Mouse (Mus musculus): ENCODE measurements around the gene Cacna2d4. TPM values are rescaled to one million over a fixed set of nuclear protein-coding genes. Genes with fewer than 3 reads are reported as not detected.
"Not testable (repeated sequence)": the region's sequence is repeated elsewhere in the genome, so short reads cannot be mapped to it uniquely, and the experiment has no call there.

Gene Cacna2d4
- total RNA-seq, 1 experiment = 0.04 TPM

- H3K9ac ChIP-seq (ENCODE audit: insufficient read depth, low read depth, low read length, poor library complexity, severe bottlenecking) = no peak overlapping the region
- H3K36me3 ChIP-seq (ENCODE audit: control insufficient read depth, insufficient read depth, low read length, poor library complexity, severe bottlenecking) = peaks cover 17% of the 10 kb centered on the region
- TF ChIP-seq ZNF384 (IDR thresholded peaks at IDR 0.05; ENCODE audit: low read depth, low read length) (no peak), CHD2 (IDR thresholded peaks at IDR 0.05; ENCODE audit: low read depth, low read length) (no peak), HCFC1 (IDR thresholded peaks at IDR 0.05; ENCODE audit: borderline replicate concordance, insufficient read depth, low read length) (no peak), ZC3H11A (IDR thresholded peaks at IDR 0.05; ENCODE audit: borderline replicate concordance, low read depth, low read length) (no peak), MAFK (IDR thresholded peaks at IDR 0.05; ENCODE audit: insufficient read depth, low read depth, low read length) (no peak)
- in situ Hi-C loops (cut with MboI; ENCODE audit: low sequenced_read_pairs in 2 of 2, unreplicated experiment in 2 of 2) = no loop called here
- H3K4me3 ChIP-seq (ENCODE audit: insufficient read depth in 1 of 2, low read depth in 1 of 2, low read length in 2 of 2, poor library complexity in 1 of 2, severe bottlenecking in 1 of 2) = no peak overlapping the region
- no peaks in the 10 kb centered on the region; a peak in 1 of 4 replicates for H3K4me1 ChIP-seq (ENCODE audit: control insufficient read depth in 2 of 2, insufficient read depth in 2 of 2, low read length in 2 of 2, poor library complexity in 1 of 2)
- H3K27ac ChIP-seq (ENCODE audit: insufficient read depth, low read depth, low read length, poor library complexity, severe bottlenecking) = no peak overlapping the region
- H3K9me3 ChIP-seq (ENCODE audit: control insufficient read depth, insufficient read depth, low read depth, low read length) = no peaks in the 10 kb centered on the region
- DNase-seq (ENCODE audit: low read depth, low spot score) = no peak
Observed at GRCm38 (mm10) chr6:119350703-119351198, 114.4 kb downstream of the Cacna2d4 start.

DNA sequence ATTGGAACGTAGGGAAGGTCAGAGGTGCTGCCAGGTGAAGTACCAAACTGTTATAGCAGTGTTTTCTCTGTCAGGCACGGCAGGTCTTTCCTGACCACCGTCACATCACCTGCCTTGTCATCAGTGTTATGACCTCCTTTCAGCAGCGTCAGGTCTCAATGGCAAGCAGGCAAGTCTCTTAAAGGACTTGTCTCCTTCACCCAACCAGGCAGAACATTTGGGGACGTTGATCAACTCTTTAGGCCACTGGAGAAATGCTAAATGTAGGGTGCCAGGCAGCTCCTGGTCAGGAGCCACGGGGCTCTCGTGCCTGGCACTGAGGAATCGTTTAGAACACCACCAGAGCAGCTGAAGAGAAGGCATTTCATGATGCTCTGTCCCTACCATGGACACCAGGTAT, 115.3 kb downstream of the Cacna2d4 start:
- Histone ChIP-seq H3K4me1 (ENCODE audit: control insufficient read depth in 2 of 2, insufficient read depth in 2 of 2, low read length in 2 of 2, poor library complexity in 1 of 2) (no peaks in the 10 kb centered on the region; a peak in 1 of 4 replicates), H3K4me3 (ENCODE audit: insufficient read depth in 1 of 2, low read depth in 1 of 2, low read length in 2 of 2, poor library complexity in 1 of 2, severe bottlenecking in 1 of 2) (no peak overlapping the region), H3K9me3 (ENCODE audit: control insufficient read depth, insufficient read depth, low read depth, low read length) (no peaks in the 10 kb centered on the region), H3K36me3 (ENCODE audit: control insufficient read depth, insufficient read depth, low read length, poor library complexity, severe bottlenecking) (peaks cover 18% of the 10 kb centered on the region), H3K27ac (ENCODE audit: insufficient read depth, low read depth, low read length, poor library complexity, severe bottlenecking) (no peak overlapping the region), H3K9ac (ENCODE audit: insufficient read depth, low read depth, low read length, poor library complexity, severe bottlenecking) (no peak overlapping the region)
- TF ChIP-seq CHD2 (IDR thresholded peaks at IDR 0.05; ENCODE audit: low read depth, low read length) (no peak), ZNF384 (IDR thresholded peaks at IDR 0.05; ENCODE audit: low read depth, low read length) (no peak), ZC3H11A (IDR thresholded peaks at IDR 0.05; ENCODE audit: borderline replicate concordance, low read depth, low read length) (no peak), HCFC1 (IDR thresholded peaks at IDR 0.05; ENCODE audit: borderline replicate concordance, insufficient read depth, low read length) (no peak), MAFK (IDR thresholded peaks at IDR 0.05; ENCODE audit: insufficient read depth, low read depth, low read length) (no peak)
- in situ Hi-C loops (cut with MboI; ENCODE audit: low sequenced_read_pairs in 2 of 2, unreplicated experiment in 2 of 2) = no loop called here
- no peak for DNase-seq (ENCODE audit: low read depth, low spot score)

- Histone ChIP-seq H3K36me3 (ENCODE audit: control insufficient read depth, insufficient read depth, low read length, poor library complexity, severe bottlenecking) (peaks cover 22% of the 10 kb centered on the region), H3K4me1 (ENCODE audit: control insufficient read depth in 2 of 2, insufficient read depth in 2 of 2, low read length in 2 of 2, poor library complexity in 1 of 2) (no peaks in the 10 kb centered on the region; a peak in 1 of 4 replicates), H3K27ac (ENCODE audit: insufficient read depth, low read depth, low read length, poor library complexity, severe bottlenecking) (no peak overlapping the region), H3K9me3 (ENCODE audit: control insufficient read depth, insufficient read depth, low read depth, low read length) (no peaks in the 10 kb centered on the region), H3K9ac (ENCODE audit: insufficient read depth, low read depth, low read length, poor library complexity, severe bottlenecking) (no peak overlapping the region), H3K4me3 (ENCODE audit: insufficient read depth in 1 of 2, low read depth in 1 of 2, low read length in 2 of 2, poor library complexity in 1 of 2, severe bottlenecking in 1 of 2) (no peak overlapping the region)
- in situ Hi-C loops (cut with MboI; ENCODE audit: low sequenced_read_pairs in 2 of 2, unreplicated experiment in 2 of 2) = no loop called here
- no peak for DNase-seq (ENCODE audit: low read depth, low spot score)
- TF ChIP-seq MAFK (IDR thresholded peaks at IDR 0.05; ENCODE audit: insufficient read depth, low read depth, low read length) (no peak), ZC3H11A (IDR thresholded peaks at IDR 0.05; ENCODE audit: borderline replicate concordance, low read depth, low read length) (no peak), CHD2 (IDR thresholded peaks at IDR 0.05; ENCODE audit: low read depth, low read length) (no peak), HCFC1 (IDR thresholded peaks at IDR 0.05; ENCODE audit: borderline replicate concordance, insufficient read depth, low read length) (no peak), ZNF384 (IDR thresholded peaks at IDR 0.05; ENCODE audit: low read depth, low read length) (no peak)
Observed at GRCm38 (mm10) chr6:119352501-119352900, 116.2 kb downstream of the Cacna2d4 start.

GRCm38 (mm10) chr6:119358020-119358571, 121.8 kb downstream of the Cacna2d4 start:
- in situ Hi-C loops (cut with MboI; ENCODE audit: low sequenced_read_pairs in 2 of 2, unreplicated experiment in 2 of 2) = no loop called here
- TF ChIP-seq ZC3H11A (IDR thresholded peaks at IDR 0.05; ENCODE audit: borderline replicate concordance, low read depth, low read length) (no peak), HCFC1 (IDR thresholded peaks at IDR 0.05; ENCODE audit: borderline replicate concordance, insufficient read depth, low read length) (no peak), ZNF384 (IDR thresholded peaks at IDR 0.05; ENCODE audit: low read depth, low read length) (no peak), CHD2 (IDR thresholded peaks at IDR 0.05; ENCODE audit: low read depth, low read length) (no peak), MAFK (IDR thresholded peaks at IDR 0.05; ENCODE audit: insufficient read depth, low read depth, low read length) (no peak)
- Histone ChIP-seq H3K9me3 (ENCODE audit: control insufficient read depth, insufficient read depth, low read depth, low read length) (no peaks in the 10 kb centered on the region), H3K4me3 (ENCODE audit: insufficient read depth in 1 of 2, low read depth in 1 of 2, low read length in 2 of 2, poor library complexity in 1 of 2, severe bottlenecking in 1 of 2) (no peak overlapping the region), H3K27ac (ENCODE audit: insufficient read depth, low read depth, low read length, poor library complexity, severe bottlenecking) (no peak overlapping the region), H3K9ac (ENCODE audit: insufficient read depth, low read depth, low read length, poor library complexity, severe bottlenecking) (no peak overlapping the region), H3K4me1 (ENCODE audit: control insufficient read depth in 2 of 2, insufficient read depth in 2 of 2, low read length in 2 of 2, poor library complexity in 1 of 2) (no peaks in the 10 kb centered on the region), H3K36me3 (ENCODE audit: control insufficient read depth, insufficient read depth, low read length, poor library complexity, severe bottlenecking) (peaks cover 36% of the 10 kb centered on the region)
- DNase-seq (ENCODE audit: low read depth, low spot score) = no peak

DNA sequence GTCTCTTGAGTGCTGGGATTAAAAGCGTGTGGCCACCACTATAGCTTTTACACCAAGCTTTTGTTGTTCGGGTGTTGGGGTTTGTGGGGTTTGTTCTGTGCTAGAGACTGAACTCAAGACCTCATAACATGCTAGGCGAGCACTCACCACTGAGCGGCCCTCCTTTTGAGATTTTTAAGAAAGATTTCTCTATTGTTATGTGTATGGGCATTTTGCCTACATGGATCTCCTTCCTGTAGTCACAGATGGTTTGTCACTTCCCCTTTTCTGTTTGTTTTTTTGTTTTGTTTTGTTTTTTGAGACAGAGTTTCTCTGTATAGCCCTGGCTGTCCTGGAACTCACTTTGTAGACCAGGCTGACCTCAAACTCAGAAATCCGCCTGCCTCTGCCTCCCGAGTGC, 123.9 kb downstream of the Cacna2d4 start:
- H3K9ac ChIP-seq (ENCODE audit: insufficient read depth, low read depth, low read length, poor library complexity, severe bottlenecking); H3K9me3 ChIP-seq (ENCODE audit: control insufficient read depth, insufficient read depth, low read depth, low read length); H3K4me3 ChIP-seq (ENCODE audit: insufficient read depth in 1 of 2, low read depth in 1 of 2, low read length in 2 of 2, poor library complexity in 1 of 2, severe bottlenecking in 1 of 2); DNase-seq (ENCODE audit: low read depth, low spot score); H3K27ac ChIP-seq (ENCODE audit: insufficient read depth, low read depth, low read length, poor library complexity, severe bottlenecking); in situ Hi-C loops (cut with MboI; ENCODE audit: low sequenced_read_pairs in 2 of 2, unreplicated experiment in 2 of 2); H3K4me1 ChIP-seq (ENCODE audit: control insufficient read depth in 2 of 2, insufficient read depth in 2 of 2, low read length in 2 of 2, poor library complexity in 1 of 2): not testable (repeated sequence)
- peaks cover 24% of the 10 kb centered on the region for H3K36me3 ChIP-seq (ENCODE audit: control insufficient read depth, insufficient read depth, low read length, poor library complexity, severe bottlenecking)

Measured in ES-E14 (cell line).